Mouse (Mus musculus) limb, embryonic 15.5 days (tissue): ENCODE data around the gene Lin7c. TPM values are rescaled to one million over a fixed set of nuclear protein-coding genes. Genes with fewer than 3 reads are reported as not detected.
A peak's percentile ranks its signal among the peaks of the same experiment; 100 is the strongest.

ENCODE experiments used
- ATAC-seq: fragments of 200-750 bp; cut with Nextera tagmentation; 2 replicates; pipeline ENCODE4 v1.8.0; 2017; ENCODE audit warnings: low read depth, moderate TSS enrichment; ENCODE audit not compliant: insufficient number of reproducible peaks, low FRiP score, low TSS enrichment
- H3K27ac ChIP-seq: fragments of 300-500 bp; sonication (generic); 2 replicates; pipeline ENCODE4 v1.5.1; 2015; ENCODE audit warnings: moderate library complexity, mild to moderate bottlenecking, inconsistent platforms
- H3K27me3 ChIP-seq: fragments of 300-500 bp; sonication (generic); 2 replicates; pipeline ENCODE4 v1.6.1; 2015; ENCODE audit warnings: inconsistent platforms
- H3K36me3 ChIP-seq: fragments of 300-500 bp; sonication (generic); 2 replicates; pipeline ENCODE4 v1.6.1; 2015; ENCODE audit warnings: inconsistent platforms
- H3K4me1 ChIP-seq: fragments of 300-500 bp; sonication (generic); 2 replicates; pipeline ENCODE4 v1.6.1; 2015; ENCODE audit warnings: inconsistent platforms
- H3K4me2 ChIP-seq: fragments of 300-500 bp; sonication (generic); 2 replicates; pipeline ENCODE4 v1.6.1; 2015; ENCODE audit warnings: mild to moderate bottlenecking, inconsistent platforms
- H3K4me3 ChIP-seq: fragments of 300-500 bp; sonication (generic); 2 replicates; pipeline ENCODE4 v1.5.1; 2015; ENCODE audit warnings: mild to moderate bottlenecking, inconsistent platforms
- H3K9ac ChIP-seq: fragments of 300-500 bp; sonication (generic); 2 replicates; pipeline ENCODE4 v1.6.1; 2015; ENCODE audit warnings: inconsistent platforms
- H3K9me3 ChIP-seq: fragments of 300-500 bp; sonication (generic); 2 replicates; pipeline ENCODE4 v1.6.1; 2016; ENCODE audit warnings: inconsistent platforms
- WGBS: fragments of 180-500 bp; shearing (Covaris S2); methylation state at CpG from one replicate; pipeline ENCODE4 v1.1.7; 2015; 5-methylcytosine and 5-hydroxymethylcytosine counted together
- polyA plus RNA-seq: library from polyadenylated mRNA; unstranded; fragments of >200 nt; fragmentation: Nextera tagmentation; extraction: Ambion mirVana; gene quantifications from 2 replicates; pipeline ENCODE4 v1.2.1, GENCODE M21; 2015

Lin7c gene
- polyA plus RNA-seq, 1 experiment from 2014 or later, result 55.2 TPM

DNA sequence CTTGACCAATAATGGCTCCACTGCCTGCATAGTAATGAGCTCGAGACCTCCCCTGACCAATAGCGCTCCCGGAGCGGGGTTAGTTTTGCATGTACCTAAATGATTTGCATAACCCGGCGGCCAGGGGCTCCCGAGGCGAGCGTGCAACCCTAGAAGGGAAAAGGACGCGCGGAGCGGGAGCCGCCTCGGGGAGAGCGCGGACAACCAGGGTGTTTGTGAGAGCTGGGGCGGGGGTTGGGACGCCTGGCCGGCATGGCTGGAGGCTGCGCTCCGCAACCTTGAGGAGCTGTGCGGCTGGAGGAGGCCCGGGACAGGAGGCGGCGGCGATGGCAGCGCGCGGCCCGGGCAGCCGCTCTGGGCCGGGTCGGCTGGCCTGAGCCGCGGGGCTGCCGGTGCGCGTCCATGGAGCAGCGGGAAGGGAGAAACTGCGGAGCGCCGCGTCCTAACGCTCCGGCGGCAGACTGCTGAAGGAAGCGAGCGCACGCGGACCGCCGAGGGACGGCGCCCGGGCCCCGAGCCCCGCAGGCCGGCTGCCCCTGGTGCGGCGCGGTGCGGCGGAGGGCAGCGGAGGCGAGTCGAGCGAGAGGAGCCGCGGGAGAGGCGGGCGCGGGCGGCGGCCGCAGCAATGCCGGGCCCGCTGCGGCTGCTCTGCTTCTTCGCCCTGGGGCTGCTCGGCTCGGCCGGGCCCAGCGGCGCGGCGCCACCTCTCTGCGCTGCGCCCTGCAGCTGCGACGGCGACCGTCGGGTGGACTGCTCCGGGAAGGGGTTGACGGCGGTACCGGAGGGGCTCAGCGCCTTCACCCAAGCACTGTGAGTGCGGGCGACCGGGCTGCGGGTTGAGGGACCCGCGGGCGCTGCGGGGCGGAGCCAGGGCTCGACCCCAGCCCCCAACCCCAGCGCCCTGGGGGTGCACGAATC is 27.1 kb downstream of the Lin7c start, which contains the start of gene Lgr4:
Gene Lgr4 (plus strand): TSS at position 152 of the 918 bp plus-strand sequence.
- peak within 1 kb of the TSS; percentile 92 for H3K4me3 ChIP-seq
- no peaks in the 10 kb centered on the region for H3K27me3 ChIP-seq
- no peaks in the 10 kb centered on the region for H3K36me3 ChIP-seq
- peaks cover 34% of the 10 kb centered on the region for H3K4me1 ChIP-seq
- peak within 1 kb of the TSS; percentile 88 for H3K9ac ChIP-seq
- H3K9me3 ChIP-seq, result no peaks in the 10 kb centered on the region
- under 1% methylated on average over 95 of the region's 111 CpGs for WGBS
- ATAC-seq, result peak; percentile 98
- peak within 1 kb of the TSS; percentile 69 for H3K4me2 ChIP-seq
- H3K27ac ChIP-seq, result peak within 1 kb of the TSS; percentile 98

DNA sequence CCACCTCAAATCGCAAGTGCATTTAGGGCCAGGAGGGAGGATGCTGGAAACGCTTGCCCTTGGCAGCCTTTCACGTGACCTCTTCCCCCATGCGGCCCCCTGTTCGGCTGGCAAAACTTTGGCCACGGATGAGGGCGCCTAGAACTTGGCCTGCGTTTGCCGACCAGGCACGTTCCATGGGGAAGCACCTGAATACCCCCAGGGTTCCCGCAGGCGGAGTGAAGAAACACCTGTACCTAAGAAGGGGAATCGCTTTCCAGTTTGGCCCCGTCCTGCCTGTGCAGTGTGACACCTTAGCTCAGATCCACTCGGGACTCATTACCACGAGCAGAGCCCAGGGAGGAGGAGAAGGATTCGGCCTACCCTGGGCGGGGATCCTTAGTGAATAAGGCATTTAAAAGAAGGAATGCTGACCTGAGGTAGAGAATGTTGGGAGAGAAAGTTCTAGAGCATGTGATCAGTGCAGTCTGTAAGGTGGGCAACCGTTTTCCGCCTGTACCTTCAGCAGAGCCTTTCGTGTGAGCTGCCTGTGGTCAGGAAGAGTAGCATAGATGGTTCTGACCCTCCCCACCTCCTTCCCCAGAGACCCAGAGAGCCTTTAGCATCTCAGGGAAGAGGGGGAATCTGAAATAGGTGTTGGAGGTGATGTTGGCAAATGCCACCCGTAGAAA is 28.1 kb downstream of the Lin7c start:
- 5% methylated on average over 22 of the region's 22 CpGs for WGBS
- no peak for ATAC-seq
- H3K4me3 ChIP-seq, result peak overlapping the region; percentile 92
- H3K4me2 ChIP-seq, result peak overlapping the region; percentile 69
- peak overlapping the region; percentile 98 for H3K27ac ChIP-seq
- no peaks in the 10 kb centered on the region for H3K9me3 ChIP-seq
- H3K36me3 ChIP-seq, result no peaks in the 10 kb centered on the region
- H3K9ac ChIP-seq, result peak overlapping the region; percentile 88
- peaks cover 37% of the 10 kb centered on the region for H3K4me1 ChIP-seq
- no peaks in the 10 kb centered on the region for H3K27me3 ChIP-seq

DNA sequence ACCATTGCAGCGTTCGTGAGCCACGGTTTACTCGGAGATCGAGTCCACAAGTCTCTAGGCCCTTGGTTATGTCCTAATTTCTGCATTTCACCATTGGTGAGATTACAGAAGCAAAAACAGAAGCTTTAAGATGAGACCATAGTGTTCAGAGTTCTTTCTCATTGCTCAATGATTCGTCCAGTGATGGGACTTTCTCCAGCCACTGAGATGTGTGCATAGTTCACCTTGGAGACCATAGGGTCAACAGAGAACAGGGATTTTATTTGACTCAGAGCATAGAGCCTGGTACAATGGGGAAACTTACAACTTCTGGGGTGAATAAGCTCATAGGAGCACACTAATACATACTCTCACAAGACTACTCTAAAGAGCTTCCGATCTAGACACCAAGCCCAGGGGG is 29.8 kb downstream of the Lin7c start:
- Histone ChIP-seq H3K9me3 (no peaks in the 10 kb centered on the region), H3K9ac (no peak overlapping the region)
- ATAC-seq, result no peak

DNA sequence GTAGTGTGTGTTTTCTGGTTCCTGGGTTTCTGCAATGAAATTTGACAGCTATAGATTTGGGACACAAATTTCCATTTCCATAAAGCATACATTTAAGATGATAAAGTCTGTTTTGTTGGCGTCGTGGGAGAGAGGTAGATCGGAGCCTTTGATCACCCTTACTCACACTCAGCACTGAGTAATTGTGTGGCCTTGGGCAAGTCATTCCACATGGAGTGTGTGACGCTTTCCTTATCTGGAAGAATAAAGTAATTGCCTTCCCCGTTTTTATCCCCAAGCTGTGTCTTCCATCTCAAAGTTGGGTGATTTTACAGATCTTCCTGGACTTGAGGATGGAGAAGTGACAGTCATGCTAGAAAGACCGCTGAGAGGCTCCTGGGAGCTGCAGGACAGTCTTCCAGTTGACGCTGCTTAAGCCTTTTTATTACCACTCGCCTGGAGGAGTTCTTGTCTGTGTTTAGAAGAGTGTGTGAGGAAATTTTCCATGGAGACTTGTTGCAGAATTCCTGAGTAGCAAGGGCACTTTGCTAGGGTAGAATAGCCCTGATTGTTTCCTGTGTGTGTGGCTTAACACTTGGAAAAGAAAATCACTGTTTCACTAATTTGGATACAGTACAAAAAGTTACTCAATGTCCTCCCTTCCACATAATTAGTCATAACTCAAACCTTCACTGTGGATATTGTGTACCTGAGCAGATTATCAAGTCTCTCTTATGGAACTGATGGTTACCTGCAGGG is 30.8 kb downstream of the Lin7c start:
- Histone ChIP-seq H3K27ac (0 out of 2 replicates have a peak overlapping the region, but pooled peaks have one; percentile 2), H3K4me2 (0 out of 2 replicates have a peak overlapping the region, but pooled peaks have one; percentile 4), H3K4me1 (peaks cover 37% of the 10 kb centered on the region), H3K9ac (no peak overlapping the region), H3K36me3 (peaks cover 5% of the 10 kb centered on the region; the same call in 1 of the 2 replicates), H3K4me3 (no peak overlapping the region), H3K9me3 (no peaks in the 10 kb centered on the region), H3K27me3 (no peaks in the 10 kb centered on the region)
- WGBS, result 35% methylated on average over 8 of the region's 8 CpGs
- no peak for ATAC-seq

More for the DNA sequence above, 29.8 kb downstream of the Lin7c start:
- H3K36me3 ChIP-seq, result no peaks in the 10 kb centered on the region; the same call in 1 of the 2 replicates
- no peak overlapping the region for H3K27ac ChIP-seq
- H3K4me1 ChIP-seq, result peaks cover 37% of the 10 kb centered on the region
- H3K27me3 ChIP-seq, result no peaks in the 10 kb centered on the region
- 77% methylated on average over 7 of the region's 7 CpGs for WGBS
- H3K4me2 ChIP-seq, result peak overlapping the region; percentile 69
- H3K4me3 ChIP-seq, result peak overlapping the region; percentile 92

DNA sequence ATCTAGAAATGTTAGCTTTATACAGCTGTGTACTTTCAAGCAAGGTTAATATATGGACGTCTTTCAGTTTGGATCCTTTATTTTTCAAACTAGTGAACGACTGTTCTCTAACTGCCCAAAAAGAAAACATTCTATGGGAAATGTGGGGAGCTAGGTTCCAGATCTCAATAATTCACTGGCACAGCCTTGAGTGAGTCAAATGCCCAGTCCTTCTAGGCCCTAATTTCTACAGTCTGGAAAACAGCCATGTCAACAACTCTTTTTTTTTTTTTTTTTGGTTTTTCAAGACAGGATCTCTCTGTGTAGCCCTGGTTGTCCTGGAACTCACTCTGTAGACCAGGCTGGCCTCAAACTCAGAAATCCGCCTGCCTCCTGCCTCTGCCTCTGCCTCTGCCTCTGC is 31.7 kb downstream of the Lin7c start:
- no peak for ATAC-seq

DNA sequence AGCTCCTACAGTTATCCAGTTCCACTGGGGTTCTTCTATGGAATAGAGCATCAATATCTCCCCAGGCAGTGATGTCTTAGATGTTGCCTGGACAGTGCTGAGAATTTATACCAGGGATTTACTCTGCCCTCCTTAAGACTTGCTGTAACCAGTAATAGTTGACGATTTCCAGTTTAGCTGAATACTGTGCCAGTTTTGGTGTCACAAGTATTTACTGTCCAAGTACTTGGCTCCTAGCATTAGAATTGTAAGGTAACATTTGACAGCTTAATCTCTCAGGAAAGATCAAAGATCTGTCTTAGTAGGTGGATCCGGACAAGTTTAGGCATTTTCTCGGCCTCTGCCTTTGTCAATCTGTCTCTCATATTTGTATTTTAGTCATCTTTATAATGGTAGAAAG is 32.4 kb downstream of the Lin7c start:
- no peak for ATAC-seq

More for the DNA sequence above, 31.7 kb downstream of the Lin7c start:
- 77% methylated on average over 3 of the region's 3 CpGs for WGBS
- peaks cover 5% of the 10 kb centered on the region; the same call in 1 of the 2 replicates for H3K36me3 ChIP-seq
- H3K9me3 ChIP-seq, result no peaks in the 10 kb centered on the region
- no peaks in the 10 kb centered on the region for H3K27me3 ChIP-seq
- H3K4me2 ChIP-seq, result no peak overlapping the region
- H3K4me1 ChIP-seq, result peaks cover 31% of the 10 kb centered on the region
- no peak overlapping the region for H3K27ac ChIP-seq
- no peak overlapping the region for H3K9ac ChIP-seq
- H3K4me3 ChIP-seq, result no peak overlapping the region

DNA sequence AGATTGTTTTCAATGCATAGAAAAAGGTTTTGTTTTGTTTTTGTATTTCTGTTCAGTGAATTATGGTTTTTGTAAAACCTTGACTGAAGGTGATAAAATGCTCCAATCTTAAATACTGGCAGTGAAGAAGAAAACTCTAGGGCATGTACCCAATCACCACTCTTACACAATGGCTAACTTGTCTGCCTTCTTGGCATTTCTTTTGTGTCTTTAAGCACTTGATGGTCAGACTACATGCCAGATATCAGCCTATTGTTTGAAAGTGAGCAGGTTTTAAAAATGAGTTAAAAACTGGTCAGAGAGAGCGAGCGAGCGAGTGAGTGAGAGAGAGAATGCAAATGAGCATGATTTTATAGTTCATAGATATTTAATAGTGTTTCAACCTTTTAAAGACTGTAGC is 33.3 kb downstream of the Lin7c start:
- 80% methylated on average over 3 of the region's 3 CpGs for WGBS
- Histone ChIP-seq H3K9ac (no peak overlapping the region), H3K9me3 (no peaks in the 10 kb centered on the region), H3K4me3 (no peak overlapping the region), H3K4me1 (peaks cover 24% of the 10 kb centered on the region), H3K27ac (no peak overlapping the region), H3K4me2 (no peak overlapping the region), H3K36me3 (peaks cover 5% of the 10 kb centered on the region; the same call in 1 of the 2 replicates), H3K27me3 (no peaks in the 10 kb centered on the region)
- ATAC-seq, result no peak

More for the DNA sequence above, 32.4 kb downstream of the Lin7c start:
- H3K36me3 ChIP-seq, result peaks cover 5% of the 10 kb centered on the region; the same call in 1 of the 2 replicates
- H3K27me3 ChIP-seq, result no peaks in the 10 kb centered on the region
- WGBS, result 78% methylated on average over 3 of the region's 3 CpGs
- peaks cover 31% of the 10 kb centered on the region for H3K4me1 ChIP-seq
- H3K4me3 ChIP-seq, result no peak overlapping the region
- no peaks in the 10 kb centered on the region for H3K9me3 ChIP-seq
- H3K9ac ChIP-seq, result no peak overlapping the region
- H3K27ac ChIP-seq, result no peak overlapping the region
- no peak overlapping the region for H3K4me2 ChIP-seq

DNA sequence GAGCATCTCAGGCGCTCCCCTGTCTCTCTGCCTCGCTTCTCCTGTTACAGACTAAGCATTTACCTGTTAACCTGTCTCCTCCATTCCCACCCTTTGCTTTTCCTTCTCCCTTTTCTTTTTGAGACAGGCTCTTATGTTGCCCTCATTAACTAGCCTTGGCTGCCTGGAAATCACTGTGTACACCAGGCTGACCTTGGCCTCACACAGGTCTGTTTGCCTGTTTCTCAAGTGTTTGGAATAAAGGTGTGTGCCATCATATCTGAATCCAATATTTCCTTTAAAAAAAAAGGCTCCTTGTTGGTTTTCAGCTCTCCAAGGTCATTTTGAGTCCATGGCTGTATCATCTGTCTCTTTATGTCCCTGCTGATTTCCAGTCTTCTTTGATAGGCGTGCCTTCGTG is 36.3 kb downstream of the Lin7c start:
- Histone ChIP-seq H3K4me3 (no peak overlapping the region), H3K9me3 (no peaks in the 10 kb centered on the region), H3K4me2 (no peak overlapping the region), H3K9ac (no peak overlapping the region), H3K36me3 (peaks cover 5% of the 10 kb centered on the region; the same call in 1 of the 2 replicates), H3K4me1 (peaks cover 11% of the 10 kb centered on the region), H3K27me3 (no peaks in the 10 kb centered on the region), H3K27ac (no peak overlapping the region)
- no peak for ATAC-seq
- 86% methylated on average over 4 of the region's 4 CpGs for WGBS

DNA sequence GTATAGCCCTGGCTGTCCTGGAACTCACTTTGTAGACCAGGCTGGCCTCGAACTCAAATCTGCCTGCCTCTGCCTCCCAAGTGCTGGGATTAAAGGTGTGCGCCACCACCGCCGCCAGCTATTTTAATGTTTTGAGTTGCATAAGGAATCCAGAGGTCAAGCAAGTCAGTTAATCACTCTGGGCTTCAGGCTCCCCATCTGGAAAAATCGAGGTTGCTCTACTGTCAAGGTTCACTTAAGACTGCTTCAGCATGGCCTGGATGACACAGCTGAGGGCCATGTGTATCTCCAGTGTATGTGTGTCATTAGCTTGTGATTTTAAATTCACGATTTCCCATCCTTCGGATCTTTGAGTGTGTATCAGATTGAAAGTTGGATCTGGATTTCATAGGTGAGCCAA is 36.8 kb downstream of the Lin7c start:
- no peak overlapping the region for H3K27ac ChIP-seq
- no peak overlapping the region for H3K9ac ChIP-seq
- H3K9me3 ChIP-seq, result no peaks in the 10 kb centered on the region
- H3K4me1 ChIP-seq, result peaks cover 16% of the 10 kb centered on the region
- no peak overlapping the region for H3K4me2 ChIP-seq
- WGBS, result 81% methylated on average over 7 of the region's 7 CpGs
- H3K36me3 ChIP-seq, result peaks cover 5% of the 10 kb centered on the region; the same call in 1 of the 2 replicates
- no peak for ATAC-seq
- no peak overlapping the region for H3K4me3 ChIP-seq
- H3K27me3 ChIP-seq, result no peaks in the 10 kb centered on the region

DNA sequence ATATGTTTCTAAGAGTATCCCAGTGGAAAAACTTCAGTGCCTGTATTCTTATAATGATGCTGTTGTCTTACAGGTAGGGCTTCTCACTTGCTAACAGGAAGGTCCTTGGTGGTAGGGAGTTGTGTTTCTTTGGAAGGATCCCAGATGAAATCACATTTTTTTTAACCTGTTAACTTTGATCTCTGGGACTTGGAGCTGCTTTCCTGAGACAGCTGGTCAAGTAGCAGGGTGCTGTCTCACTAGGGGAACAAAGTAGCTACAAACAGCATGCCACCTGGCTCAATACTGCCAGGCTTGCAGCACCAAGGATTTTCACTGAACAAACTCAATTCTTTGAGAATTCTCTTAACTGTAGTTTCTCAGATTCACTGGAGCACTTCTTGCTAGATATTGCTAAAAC is 37.2 kb downstream of the Lin7c start:
- H3K27me3 ChIP-seq, result no peaks in the 10 kb centered on the region
- H3K4me3 ChIP-seq, result no peak overlapping the region
- ATAC-seq, result no peak
- H3K4me2 ChIP-seq, result no peak overlapping the region
- no peak overlapping the region for H3K27ac ChIP-seq
- no peak overlapping the region for H3K9ac ChIP-seq
- H3K36me3 ChIP-seq, result peaks cover 5% of the 10 kb centered on the region; the same call in 1 of the 2 replicates
- no peaks in the 10 kb centered on the region for H3K9me3 ChIP-seq
- H3K4me1 ChIP-seq, result peaks cover 20% of the 10 kb centered on the region

DNA sequence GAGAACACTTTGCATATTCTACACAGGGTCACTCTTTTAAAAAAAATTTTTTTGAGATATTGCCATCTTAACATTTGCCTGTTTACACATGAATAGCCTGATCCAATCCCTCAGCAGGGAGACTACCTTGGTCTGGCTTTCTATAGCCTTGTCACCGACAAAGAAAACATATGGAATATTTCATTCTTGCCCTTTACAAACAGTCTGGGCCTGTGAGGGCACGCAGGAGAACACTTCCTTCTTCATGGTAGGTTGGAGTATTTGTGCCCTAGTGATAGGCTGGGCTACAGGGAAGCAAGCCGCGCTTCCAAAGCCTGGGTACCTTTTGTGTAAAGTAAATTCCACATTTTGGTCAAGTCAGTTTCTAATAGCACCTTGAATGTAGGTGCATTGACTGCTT is 38.1 kb downstream of the Lin7c start:
- ATAC-seq, result no peak
- Histone ChIP-seq H3K27ac (no peak overlapping the region), H3K9ac (no peak overlapping the region), H3K4me3 (no peak overlapping the region), H3K4me1 (peaks cover 20% of the 10 kb centered on the region), H3K4me2 (no peak overlapping the region), H3K9me3 (no peaks in the 10 kb centered on the region), H3K36me3 (peaks cover 5% of the 10 kb centered on the region; the same call in 1 of the 2 replicates), H3K27me3 (no peaks in the 10 kb centered on the region)
- 69% methylated on average over 4 of the region's 4 CpGs for WGBS
